Mouse (Mus musculus) megakaryocyte, embryonic 14.5 days (primary cell): ENCODE measurements at regions not wholly inside any gene's neighbourhood (a gene's known extent, or its start where the extent isn't known, plus 50 kb on each side); places are given as distances from the start of the nearest gene placed in this dataset.

ENCODE experiments used
- FLI1 ChIP-seq: IDR thresholded peaks from 2 replicates; pipeline ENCODE4 v1.6.1; 2012; ENCODE audit warnings: low read length, inconsistent platforms, mixed read lengths
- GATA1 ChIP-seq: IDR thresholded peaks from 3 replicates; pipeline ENCODE4 v1.6.1; 2012; ENCODE audit warnings: mixed read lengths, low read length, inconsistent platforms, borderline replicate concordance

DNA sequence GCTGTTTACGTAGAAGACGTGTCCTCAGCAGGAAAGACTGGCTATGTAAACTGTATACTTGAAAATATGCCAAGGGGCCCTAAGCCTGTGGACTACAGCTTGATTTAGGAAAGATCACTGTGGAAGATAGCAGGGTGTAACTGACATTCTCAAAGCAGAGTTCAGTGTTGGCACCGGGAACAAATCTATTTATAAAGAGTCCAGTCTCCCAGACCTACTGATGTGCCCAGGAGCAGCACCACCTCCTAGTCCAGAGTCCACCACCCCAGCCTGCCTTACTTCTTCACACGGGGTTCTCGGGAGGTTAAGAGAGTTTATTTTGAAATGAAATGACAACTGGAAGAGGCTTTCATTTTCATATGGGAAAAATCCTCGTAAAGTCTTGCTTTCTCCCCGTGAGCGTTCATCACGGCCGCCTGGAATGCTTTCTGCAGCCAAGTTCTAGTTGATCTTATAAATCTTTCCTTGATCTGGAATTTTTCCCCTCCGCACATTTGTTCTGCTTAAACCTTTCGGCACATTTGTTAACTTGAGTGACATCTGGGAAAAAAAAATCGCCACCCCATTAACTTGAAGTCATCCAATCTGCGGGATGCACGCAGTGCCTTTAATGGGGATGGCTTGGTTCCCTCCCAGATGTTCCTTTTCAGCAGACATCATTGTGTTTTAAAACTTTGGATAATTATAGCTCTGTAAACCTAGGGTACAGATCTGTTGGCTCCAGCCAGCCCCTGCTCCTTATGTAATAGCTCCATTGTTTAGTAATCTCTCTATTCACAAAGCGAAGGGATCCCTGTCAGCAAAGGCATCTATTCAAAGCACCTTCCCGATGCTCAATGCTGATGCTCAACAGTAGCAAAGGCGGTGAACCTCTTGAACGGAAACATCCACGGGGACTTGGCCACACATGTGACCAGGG is 271.3 kb downstream of the Cd83 start:
- no peak for TF ChIP-seq GATA1
- no peak for TF ChIP-seq FLI1
